Mouse (Mus musculus): ENCODE results near the gene Rtp2. TPM values are rescaled to one million over a fixed set of nuclear protein-coding genes. Genes with fewer than 3 reads are reported as not detected.
A peak's percentile ranks its signal among the peaks of the same experiment; 100 is the strongest.

The Rtp2 gene
- 0.11 TPM in 1 of 2 replicates, not detected in the other for polyA plus RNA-seq (2015; fragmentation: Nextera tagmentation; extraction: Ambion mirVana)

- H3K9ac ChIP-seq (replicated peaks; ENCODE audit: low read depth, low read length), result no peak within 1 kb of the TSS
- WGBS, result 53% methylated on average over 11 of the region's 11 CpGs
- no peak within 1 kb of the TSS for H3K4me2 ChIP-seq (ENCODE audit: low read length)
- no peaks in the 10 kb centered on the region for H3K4me1 ChIP-seq (replicated peaks; ENCODE audit: control insufficient read depth, insufficient read depth, low read length)
- no peak within 1 kb of the TSS for H3K4me3 ChIP-seq (replicated peaks; ENCODE audit: low read length)
- no peak for ATAC-seq
- no peaks in the 10 kb centered on the region for H3K36me3 ChIP-seq (ENCODE audit: control insufficient read depth, insufficient read depth)
- H3K27me3 ChIP-seq (replicated peaks; ENCODE audit: control insufficient read depth, insufficient read depth, low read length), result no peaks in the 10 kb centered on the region
- H3K9me3 ChIP-seq (ENCODE audit: control insufficient read depth, low read length), result no peaks in the 10 kb centered on the region
- no peak within 1 kb of the TSS for H3K27ac ChIP-seq (ENCODE audit: low read length)
Measured at GRCm38 (mm10) chr16:23932294-23932693, at the start of gene Rtp2. TSS of gene Rtp2 (minus strand) at chr16:23932394.

- Histone ChIP-seq H3K36me3 (ENCODE audit: control insufficient read depth, insufficient read depth) (no peaks in the 10 kb centered on the region), H3K4me1 (replicated peaks; ENCODE audit: control insufficient read depth, insufficient read depth, low read length) (peaks cover 44% of the 10 kb centered on the region), H3K27ac (ENCODE audit: low read length) (no peak overlapping the region), H3K4me3 (replicated peaks; ENCODE audit: low read length) (peak overlapping the region; percentile 79), H3K9me3 (ENCODE audit: control insufficient read depth, low read length) (no peaks in the 10 kb centered on the region), H3K4me2 (ENCODE audit: low read length) (peak overlapping the region; percentile 89), H3K9ac (replicated peaks; ENCODE audit: low read depth, low read length) (peak overlapping the region; percentile 51), H3K27me3 (replicated peaks; ENCODE audit: control insufficient read depth, insufficient read depth, low read length) (peaks cover 11% of the 10 kb centered on the region)
- whole genome bisulfite sequencing, result 1% methylated on average over 32 of the region's 32 CpGs
- ATAC-seq, result no peak
Measured at GRCm38 (mm10) chr16:23980991-23981720, 49.0 kb upstream of the Rtp2 start.

GRCm38 (mm10) chr16:23980201-23980870 lies 48.1 kb upstream of the Rtp2 start:
- H3K9ac ChIP-seq (replicated peaks; ENCODE audit: low read depth, low read length), result no peak overlapping the region
- WGBS, result 11% methylated on average over 11 of the region's 11 CpGs

DNA sequence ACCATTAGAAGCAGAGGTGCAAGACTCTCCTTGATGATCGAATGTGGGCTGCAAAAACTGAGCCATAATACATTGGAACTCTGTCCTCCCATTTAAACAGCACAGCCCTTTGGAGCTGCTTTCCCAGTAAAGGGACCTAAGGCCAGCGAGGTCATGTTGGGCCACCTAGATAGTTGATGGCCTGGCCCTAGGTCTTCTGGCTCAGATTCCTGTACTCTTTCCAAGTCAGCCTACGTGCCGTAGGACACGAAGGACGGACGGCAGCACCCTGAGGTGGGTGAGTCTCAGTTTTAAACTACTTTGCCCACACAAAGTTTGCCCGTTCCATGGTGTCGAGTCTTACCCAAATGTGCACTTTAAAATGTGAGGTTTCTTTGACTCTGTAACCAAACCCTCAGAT lies 47.3 kb upstream of the Rtp2 start:
- H3K27me3 ChIP-seq (replicated peaks; ENCODE audit: control insufficient read depth, insufficient read depth, low read length), result peaks cover 7% of the 10 kb centered on the region
- ATAC-seq, result no peak
- 90% methylated on average over 9 of the region's 9 CpGs for WGBS

More at GRCm38 (mm10) chr16:23980201-23980870, 48.1 kb upstream of the Rtp2 start:
- Histone ChIP-seq H3K4me1 (replicated peaks; ENCODE audit: control insufficient read depth, insufficient read depth, low read length) (peaks cover 41% of the 10 kb centered on the region), H3K9me3 (ENCODE audit: control insufficient read depth, low read length) (no peaks in the 10 kb centered on the region), H3K36me3 (ENCODE audit: control insufficient read depth, insufficient read depth) (no peaks in the 10 kb centered on the region), H3K4me3 (replicated peaks; ENCODE audit: low read length) (peak overlapping the region; percentile 79), H3K27me3 (replicated peaks; ENCODE audit: control insufficient read depth, insufficient read depth, low read length) (peaks cover 11% of the 10 kb centered on the region), H3K4me2 (ENCODE audit: low read length) (peak overlapping the region; percentile 89), H3K27ac (ENCODE audit: low read length) (no peak overlapping the region)
- no peak for ATAC-seq

DNA sequence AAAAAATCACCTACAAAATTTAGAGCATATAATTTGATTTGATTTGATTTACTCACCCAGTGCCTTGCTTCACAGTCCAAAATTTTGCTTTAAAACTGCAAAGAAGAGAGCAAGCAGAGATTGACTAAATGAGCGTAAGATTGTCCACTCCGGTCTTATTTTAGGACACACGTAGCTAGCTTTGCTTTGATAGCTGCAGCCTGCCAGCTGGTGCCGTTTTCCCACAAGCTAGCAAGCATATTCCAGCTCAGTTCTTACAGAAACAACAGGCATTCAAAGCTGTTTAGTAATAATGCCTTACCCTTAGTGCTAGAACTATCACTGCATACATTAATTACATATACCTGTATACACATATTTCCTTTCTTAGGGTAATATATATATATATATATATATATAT lies 46.3 kb upstream of the Rtp2 start:
- Histone ChIP-seq H3K4me3 (replicated peaks; ENCODE audit: low read length) (no peak overlapping the region), H3K4me2 (ENCODE audit: low read length) (no peak overlapping the region), H3K9me3 (ENCODE audit: control insufficient read depth, low read length) (no peaks in the 10 kb centered on the region), H3K27me3 (replicated peaks; ENCODE audit: control insufficient read depth, insufficient read depth, low read length) (peaks cover 7% of the 10 kb centered on the region), H3K4me1 (replicated peaks; ENCODE audit: control insufficient read depth, insufficient read depth, low read length) (peaks cover 28% of the 10 kb centered on the region), H3K36me3 (ENCODE audit: control insufficient read depth, insufficient read depth) (no peaks in the 10 kb centered on the region), H3K27ac (ENCODE audit: low read length) (no peak overlapping the region), H3K9ac (replicated peaks; ENCODE audit: low read depth, low read length) (no peak overlapping the region)
- 67% methylated on average over 4 of the region's 4 CpGs for WGBS
- ATAC-seq, result no peak

More for the DNA sequence above, 47.3 kb upstream of the Rtp2 start:
- no peaks in the 10 kb centered on the region for H3K9me3 ChIP-seq (ENCODE audit: control insufficient read depth, low read length)
- no peak overlapping the region for H3K9ac ChIP-seq (replicated peaks; ENCODE audit: low read depth, low read length)
- H3K36me3 ChIP-seq (ENCODE audit: control insufficient read depth, insufficient read depth), result no peaks in the 10 kb centered on the region
- H3K4me1 ChIP-seq (replicated peaks; ENCODE audit: control insufficient read depth, insufficient read depth, low read length), result peaks cover 34% of the 10 kb centered on the region
- no peak overlapping the region for H3K27ac ChIP-seq (ENCODE audit: low read length)
- H3K4me2 ChIP-seq (ENCODE audit: low read length), result no peak overlapping the region
- no peak overlapping the region for H3K4me3 ChIP-seq (replicated peaks; ENCODE audit: low read length)

- Histone ChIP-seq H3K4me3 (replicated peaks; ENCODE audit: low read length) (no peak overlapping the region), H3K4me2 (ENCODE audit: low read length) (no peak overlapping the region), H3K27me3 (replicated peaks; ENCODE audit: control insufficient read depth, insufficient read depth, low read length) (peaks cover 7% of the 10 kb centered on the region), H3K36me3 (ENCODE audit: control insufficient read depth, insufficient read depth) (no peaks in the 10 kb centered on the region), H3K27ac (ENCODE audit: low read length) (no peak overlapping the region), H3K9ac (replicated peaks; ENCODE audit: low read depth, low read length) (no peak overlapping the region), H3K9me3 (ENCODE audit: control insufficient read depth, low read length) (no peaks in the 10 kb centered on the region), H3K4me1 (replicated peaks; ENCODE audit: control insufficient read depth, insufficient read depth, low read length) (peaks cover 21% of the 10 kb centered on the region)
- ATAC-seq, result no peak
- WGBS, result 84% methylated on average over 3 of the region's 3 CpGs
Measured at GRCm38 (mm10) chr16:23977732-23978131, 45.5 kb upstream of the Rtp2 start.

DNA sequence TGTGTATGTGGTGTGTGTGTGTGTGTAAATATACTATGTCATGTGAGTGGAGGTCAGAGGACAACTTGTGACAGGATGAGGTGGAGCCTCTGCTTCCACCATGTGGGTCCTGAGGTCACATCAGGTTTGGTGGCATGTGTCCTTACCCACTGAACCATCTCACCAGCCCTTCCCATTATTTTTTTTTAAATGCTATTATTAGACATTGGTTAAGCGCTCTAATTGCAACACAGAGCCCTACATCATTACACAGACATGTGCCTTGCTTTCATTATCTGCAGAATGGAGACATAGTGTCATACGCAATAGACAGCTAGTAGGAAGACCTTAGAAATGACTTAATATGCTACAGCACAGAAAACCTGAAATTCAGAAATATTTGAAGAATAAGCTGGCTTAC lies 44.0 kb upstream of the Rtp2 start:
- Histone ChIP-seq H3K27ac (ENCODE audit: low read length) (no peak overlapping the region), H3K9me3 (ENCODE audit: control insufficient read depth, low read length) (no peaks in the 10 kb centered on the region), H3K36me3 (ENCODE audit: control insufficient read depth, insufficient read depth) (no peaks in the 10 kb centered on the region), H3K4me1 (replicated peaks; ENCODE audit: control insufficient read depth, insufficient read depth, low read length) (peaks cover 7% of the 10 kb centered on the region), H3K27me3 (replicated peaks; ENCODE audit: control insufficient read depth, insufficient read depth, low read length) (peaks cover 7% of the 10 kb centered on the region), H3K4me3 (replicated peaks; ENCODE audit: low read length) (no peak overlapping the region), H3K4me2 (ENCODE audit: low read length) (no peak overlapping the region), H3K9ac (replicated peaks; ENCODE audit: low read depth, low read length) (no peak overlapping the region)
- ATAC-seq, result no peak
- 91% methylated on average over 2 of the region's 2 CpGs for WGBS

DNA sequence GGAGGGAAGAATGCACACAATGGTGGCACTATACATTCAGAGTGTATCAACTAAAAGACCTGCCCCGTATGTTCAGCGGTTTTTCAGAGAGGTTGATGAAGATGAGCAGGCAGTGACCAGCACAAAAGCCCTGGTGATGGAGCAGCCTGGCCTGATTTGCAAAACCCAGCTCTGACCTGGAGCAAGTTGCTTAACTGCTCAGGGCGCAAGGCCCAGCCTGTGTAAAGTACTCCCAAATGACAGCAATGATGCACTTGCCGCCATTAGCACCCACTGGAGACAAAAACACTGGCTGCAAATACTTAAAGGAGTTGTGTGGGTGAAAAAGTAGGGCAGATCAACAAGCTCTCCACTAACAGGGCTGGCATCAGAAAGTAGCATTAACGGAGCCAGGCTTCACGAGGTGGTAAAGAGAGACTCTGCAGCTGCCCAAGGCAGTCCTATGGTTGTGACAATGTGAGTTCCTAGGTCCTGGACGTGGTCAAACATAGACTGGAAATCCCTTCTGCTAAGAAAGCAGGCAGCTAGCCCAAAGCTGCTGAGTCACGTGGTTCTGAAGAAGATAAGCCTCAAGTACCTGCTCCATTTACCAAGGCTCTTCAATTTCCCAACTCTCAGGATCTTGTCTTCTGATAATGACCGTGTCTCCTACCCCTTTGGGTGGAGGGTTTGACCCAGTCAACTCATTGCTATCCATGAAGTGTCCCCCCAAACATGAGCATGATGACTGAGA lies 41.6 kb upstream of the Rtp2 start:
- ATAC-seq, result no peak
- H3K4me2 ChIP-seq (ENCODE audit: low read length), result no peak overlapping the region
- no peak overlapping the region for H3K4me3 ChIP-seq (replicated peaks; ENCODE audit: low read length)
- no peak overlapping the region for H3K9ac ChIP-seq (replicated peaks; ENCODE audit: low read depth, low read length)
- H3K27me3 ChIP-seq (replicated peaks; ENCODE audit: control insufficient read depth, insufficient read depth, low read length), result no peaks in the 10 kb centered on the region
- no peaks in the 10 kb centered on the region for H3K4me1 ChIP-seq (replicated peaks; ENCODE audit: control insufficient read depth, insufficient read depth, low read length)
- WGBS, result 88% methylated on average over 9 of the region's 9 CpGs
- H3K36me3 ChIP-seq (ENCODE audit: control insufficient read depth, insufficient read depth), result no peaks in the 10 kb centered on the region
- H3K27ac ChIP-seq (ENCODE audit: low read length), result no peak overlapping the region
- no peaks in the 10 kb centered on the region for H3K9me3 ChIP-seq (ENCODE audit: control insufficient read depth, low read length)

DNA sequence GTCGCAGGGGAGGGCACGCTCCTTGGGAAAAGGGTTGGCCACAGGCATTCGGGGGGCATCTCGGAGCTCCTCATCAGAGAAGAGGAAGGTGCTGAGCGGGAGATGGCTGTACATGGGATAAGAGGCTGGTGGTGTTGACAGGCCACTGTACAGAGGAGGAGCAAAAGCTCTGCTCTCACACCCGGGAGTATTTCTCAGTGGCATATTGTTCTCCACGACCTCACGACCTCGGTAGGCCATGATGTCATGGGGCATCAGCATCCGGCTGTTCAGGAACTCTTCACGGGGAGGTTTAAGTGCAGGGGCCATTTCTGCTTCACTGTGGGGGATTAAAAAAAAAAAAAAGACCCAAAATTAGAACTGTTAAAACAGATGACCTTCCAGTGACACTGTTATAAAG lies 40.7 kb upstream of the Rtp2 start:
- Histone ChIP-seq H3K4me1 (replicated peaks; ENCODE audit: control insufficient read depth, insufficient read depth, low read length) (no peaks in the 10 kb centered on the region), H3K27ac (ENCODE audit: low read length) (no peak overlapping the region), H3K4me3 (replicated peaks; ENCODE audit: low read length) (no peak overlapping the region), H3K36me3 (ENCODE audit: control insufficient read depth, insufficient read depth) (peaks cover under 1% of the 10 kb centered on the region), H3K9me3 (ENCODE audit: control insufficient read depth, low read length) (no peaks in the 10 kb centered on the region), H3K27me3 (replicated peaks; ENCODE audit: control insufficient read depth, insufficient read depth, low read length) (no peaks in the 10 kb centered on the region), H3K4me2 (ENCODE audit: low read length) (no peak overlapping the region), H3K9ac (replicated peaks; ENCODE audit: low read depth, low read length) (no peak overlapping the region)
- 85% methylated on average over 11 of the region's 11 CpGs for WGBS
- no peak for ATAC-seq
